Mouse (Mus musculus) thymus, adult 2 months (tissue): Measurements from ENCODE around the gene Szt2. TPM values are rescaled to one million over a fixed set of nuclear protein-coding genes. Genes with fewer than 3 reads are reported as not detected.

Source experiments
- DNase-seq: peaks from one replicate; pipeline ENCODE4 v3.0.0; 2021
- H3K27ac ChIP-seq: fragments of 200-500 bp; 2 replicates; pipeline ENCODE4 v1.5.1; 2012; ENCODE audit warnings: low read length, control low read depth; ENCODE audit not compliant: control insufficient read depth, insufficient read depth
- H3K27me3 ChIP-seq: fragments of 200-500 bp; 2 replicates; pipeline ENCODE4 v1.6.1; 2012; ENCODE audit warnings: mild to moderate bottlenecking, low read length, moderate library complexity, mixed read lengths; ENCODE audit not compliant: control insufficient read depth, insufficient read depth
- H3K36me3 ChIP-seq: fragments of 200-500 bp; 2 replicates; pipeline ENCODE4 v1.6.1; 2012; ENCODE audit warnings: mild to moderate bottlenecking, low read length, moderate library complexity; ENCODE audit not compliant: control insufficient read depth, insufficient read depth
- H3K4me1 ChIP-seq: fragments of 200-500 bp; replicated peaks from 2 replicates; pipeline ENCODE4 v1.6.1; 2012; ENCODE audit warnings: low read length; ENCODE audit not compliant: control insufficient read depth, insufficient read depth
- H3K4me3 ChIP-seq: fragments of 200-500 bp; 2 replicates; pipeline ENCODE4 v1.5.1; 2012; ENCODE audit warnings: mild to moderate bottlenecking, low read length, control low read depth, moderate library complexity; ENCODE audit not compliant: control insufficient read depth, insufficient read depth
- CTCF ChIP-seq: fragments of 200-500 bp; IDR thresholded peaks from 2 replicates; pipeline ENCODE4 v1.5.1; 2012; ENCODE audit warnings: mild to moderate bottlenecking, control low read depth, low read length, moderate library complexity, borderline replicate concordance; ENCODE audit not compliant: control insufficient read depth, poor library complexity, insufficient read depth; ENCODE audit errors: extremely low read depth
- POLR2A ChIP-seq: fragments of 200-500 bp; IDR thresholded peaks from 2 replicates; pipeline ENCODE4 v1.6.1; 2012; ENCODE audit warnings: mild to moderate bottlenecking, low read length, control low read depth, moderate library complexity; ENCODE audit not compliant: control insufficient read depth, poor library complexity, insufficient read depth; ENCODE audit errors: extremely low read depth
- WGBS: fragments of 180-500 bp; shearing (Covaris S2); methylation state at CpG from one replicate; pipeline ENCODE4 v1.1.7; 2018; 5-methylcytosine and 5-hydroxymethylcytosine counted together
- polyA plus RNA-seq: library from polyadenylated mRNA; depleted of rRNA; stranded (reverse); fragments of >200 nt; gene quantifications from 2 replicates; pipeline ENCODE4 v1.2.3, GENCODE M21; 2012; rRNA removed

Szt2 gene
- polyA plus RNA-seq, result 90.6 and 96.7 TPM in 2 replicates

DNA sequence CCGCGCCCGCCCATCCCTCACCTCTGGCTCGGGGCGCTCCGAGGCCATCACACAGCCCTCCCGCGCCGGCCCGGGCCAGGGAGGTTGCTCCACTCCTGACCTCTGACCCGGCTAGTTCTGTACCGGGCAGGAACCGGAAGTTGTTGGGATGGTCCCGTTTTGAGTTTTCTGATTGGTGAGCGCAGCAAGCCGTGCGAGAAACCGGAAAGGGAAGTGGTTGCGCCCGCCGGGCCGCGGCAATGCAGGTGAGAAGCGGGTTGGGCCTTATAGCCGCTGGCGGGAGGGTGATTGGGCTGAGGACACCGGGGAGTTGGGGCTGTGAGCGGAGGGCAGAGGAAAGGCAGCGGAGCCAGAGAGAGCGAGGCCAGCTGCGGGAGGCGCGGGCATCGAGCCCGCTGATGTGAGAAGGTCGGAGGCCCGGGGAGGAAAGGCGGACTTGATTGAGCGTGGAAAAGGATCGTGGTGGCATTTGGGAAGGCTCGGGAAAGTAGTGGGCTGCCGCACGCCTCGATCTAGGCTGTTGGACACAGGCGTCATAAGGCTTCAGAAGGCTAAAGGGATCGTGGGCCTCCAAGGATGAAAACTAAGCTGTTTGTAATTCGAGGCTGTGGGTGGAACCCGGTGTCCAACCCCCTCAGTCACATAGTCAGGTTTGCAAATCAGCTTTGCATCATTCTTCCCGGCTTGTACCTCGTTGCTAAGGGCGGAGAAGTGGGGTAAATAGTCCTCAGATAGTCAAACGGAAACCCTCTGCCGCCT is at the start of gene Szt2, which contains the start of gene Med8:
TSS of gene Szt2 (minus strand) at position 132 of the 759 bp plus-strand sequence.
TSS of gene Med8 (plus strand) at position 196 of the 759 bp plus-strand sequence.
- H3K4me1 ChIP-seq, result peaks cover 5% of the 10 kb centered on the region
- H3K27ac ChIP-seq, result peak within 1 kb of the TSS; percentile 3; the same call in 1 of the 2 replicates
- DNase-seq, result peak; percentile 91
- TF ChIP-seq POLR2A (peak; percentile 76; the same call in 1 of the 2 replicates), CTCF (peak; percentile 36; the same call in 1 of the 2 replicates)
- no peaks in the 10 kb centered on the region for H3K27me3 ChIP-seq
- H3K36me3 ChIP-seq, result peaks cover 21% of the 10 kb centered on the region
- WGBS, result under 1% methylated on average over 53 of the region's 53 CpGs
- H3K4me3 ChIP-seq, result peak within 1 kb of the TSS; percentile 82

DNA sequence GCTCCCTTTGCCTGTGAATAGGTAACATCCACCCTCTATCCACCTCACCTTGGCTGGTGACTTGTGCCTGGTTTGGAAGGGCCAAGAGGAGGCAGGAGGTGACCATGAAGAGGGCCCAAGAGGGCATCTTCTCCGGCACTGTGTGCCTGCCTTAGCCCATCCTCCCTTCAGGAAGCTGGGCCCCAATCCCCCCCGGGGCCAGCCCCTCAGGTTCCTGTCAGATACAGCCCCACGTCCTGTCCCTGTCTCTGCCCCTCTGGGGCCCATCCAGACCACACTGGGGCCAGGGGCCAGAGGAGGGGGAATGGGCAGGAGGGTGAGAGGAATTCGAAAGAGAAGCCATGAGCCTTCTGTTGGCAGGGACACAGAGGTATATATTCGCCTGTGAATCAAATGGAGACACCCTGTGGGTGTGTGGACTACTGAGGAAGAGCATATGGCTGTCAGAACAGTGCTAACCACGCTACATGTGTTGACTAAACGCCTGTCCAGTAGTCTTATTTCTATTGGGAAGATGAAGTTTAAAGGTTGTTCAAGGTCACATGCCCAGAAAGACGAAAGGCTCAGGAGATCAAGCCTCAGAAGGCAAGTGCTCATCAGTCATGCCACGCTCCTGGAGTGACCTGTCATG is 48.4 kb upstream of the Szt2 start, which contains the start of gene Mpl:
TSS of gene Mpl (minus strand) at position 169 of the 631 bp plus-strand sequence.
- H3K36me3 ChIP-seq, result no peaks in the 10 kb centered on the region
- no peak within 1 kb of the TSS for H3K4me3 ChIP-seq
- 39% methylated on average over 9 of the region's 9 CpGs for WGBS

DNA sequence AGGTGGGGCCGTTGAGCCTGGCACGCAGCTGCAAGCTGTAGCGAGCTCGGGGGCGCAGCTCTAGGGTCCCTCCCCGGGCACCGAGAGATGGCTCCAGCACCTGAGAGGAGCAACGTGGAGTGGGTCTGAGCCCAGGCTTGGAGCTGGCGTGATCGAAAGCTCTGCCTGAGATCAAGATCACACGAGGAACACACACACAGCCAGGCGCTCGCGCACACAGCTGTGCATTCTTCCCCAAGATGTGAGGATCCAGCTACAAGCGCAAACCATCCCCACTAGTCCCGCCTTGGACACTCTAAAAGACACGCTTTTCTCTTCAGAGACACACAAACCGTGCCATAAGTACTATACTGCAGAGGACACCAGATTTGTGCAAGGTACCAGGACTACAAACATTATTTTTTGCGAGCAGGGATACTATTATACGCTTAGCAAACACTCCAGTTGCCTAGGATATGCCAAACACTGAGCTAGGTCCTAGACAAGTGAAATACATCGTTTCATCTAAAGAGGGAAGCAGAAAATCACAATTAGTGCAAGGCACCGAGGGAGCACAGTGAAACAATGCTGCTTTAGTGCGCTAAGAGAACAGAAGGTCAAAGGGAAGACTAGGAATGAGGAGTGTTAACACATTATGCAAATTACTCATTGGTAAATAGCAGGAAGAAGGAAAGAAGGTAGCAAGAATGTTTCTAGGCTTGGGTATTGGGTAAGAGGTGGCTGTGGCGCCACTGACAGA is 37.5 kb upstream of the Szt2 start:
- TF ChIP-seq POLR2A (no peak), CTCF (no peak)
- WGBS, result 90% methylated on average over 24 of the region's 24 CpGs
- Histone ChIP-seq H3K27me3 (no peaks in the 10 kb centered on the region), H3K36me3 (no peaks in the 10 kb centered on the region), H3K4me1 (no peaks in the 10 kb centered on the region), H3K27ac (no peak overlapping the region), H3K4me3 (no peak overlapping the region)
- DNase-seq, result no peak

More for the DNA sequence above, 48.4 kb upstream of the Szt2 start, which contains the start of gene Mpl:
- Histone ChIP-seq H3K27ac (no peak within 1 kb of the TSS), H3K27me3 (no peaks in the 10 kb centered on the region), H3K4me1 (no peaks in the 10 kb centered on the region)
- no peak for DNase-seq
- TF ChIP-seq CTCF, result no peak
- TF ChIP-seq POLR2A, result no peak

DNA sequence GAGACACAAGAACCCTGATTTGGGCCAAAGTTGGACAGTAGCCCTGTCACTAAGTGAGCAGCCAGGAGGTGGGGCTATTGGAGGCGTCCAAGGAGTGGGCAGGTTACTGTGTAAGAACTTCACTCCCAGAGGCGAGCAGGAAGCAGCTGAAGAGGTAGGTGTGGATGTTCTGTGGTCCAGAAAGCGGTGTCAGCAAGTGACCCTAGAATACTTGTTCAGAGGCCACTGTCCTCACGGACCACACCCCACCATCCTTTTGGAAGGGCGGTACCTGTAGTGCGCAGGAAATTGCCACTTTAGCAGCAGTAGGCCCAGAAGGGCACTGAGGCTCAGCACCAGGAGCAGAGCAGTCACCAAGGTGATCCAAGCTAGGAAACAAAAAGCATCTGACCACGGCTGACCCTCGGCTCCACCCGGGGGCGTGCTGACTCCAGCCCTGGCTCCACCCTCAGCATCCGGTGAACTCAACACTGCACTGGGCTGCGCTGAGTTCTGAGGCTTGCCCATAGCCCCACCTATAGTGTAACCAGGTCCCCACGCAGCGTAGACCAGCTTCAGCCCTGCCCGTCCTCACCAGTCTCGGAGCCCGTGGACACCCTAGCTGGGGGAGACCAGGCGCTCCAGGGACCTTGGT is 36.8 kb upstream of the Szt2 start:
- no peaks in the 10 kb centered on the region for H3K27me3 ChIP-seq
- H3K4me3 ChIP-seq, result no peak overlapping the region
- no peak for DNase-seq
- no peaks in the 10 kb centered on the region for H3K4me1 ChIP-seq
- H3K36me3 ChIP-seq, result no peaks in the 10 kb centered on the region
- TF ChIP-seq CTCF, result no peak
- TF ChIP-seq POLR2A, result no peak
- no peak overlapping the region for H3K27ac ChIP-seq
- WGBS, result 84% methylated on average over 18 of the region's 18 CpGs

DNA sequence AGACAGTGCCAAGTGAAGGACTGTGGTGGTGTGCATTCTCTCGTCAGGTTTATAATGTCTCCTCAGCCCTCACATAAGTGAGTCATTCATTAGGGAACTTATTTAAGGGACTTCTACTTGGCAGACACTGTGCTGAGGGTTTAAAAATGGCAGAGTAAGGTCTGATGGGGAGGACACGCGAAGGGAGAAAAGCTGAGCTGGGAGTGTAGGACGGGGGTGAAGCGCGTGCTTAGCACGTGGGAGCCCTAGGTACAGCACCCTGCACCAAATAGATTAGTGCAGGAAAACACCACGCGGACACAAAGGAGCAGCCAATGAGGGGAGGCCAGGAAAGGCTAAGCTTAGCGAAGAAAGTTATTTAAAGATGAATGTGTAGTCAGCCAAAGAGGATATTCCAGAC is 36.0 kb upstream of the Szt2 start:
- TF ChIP-seq POLR2A (no peak), CTCF (no peak)
- no peak for DNase-seq
- H3K27ac ChIP-seq, result no peak overlapping the region
- WGBS, result 94% methylated on average over 10 of the region's 10 CpGs
- no peaks in the 10 kb centered on the region for H3K4me1 ChIP-seq
- no peaks in the 10 kb centered on the region for H3K36me3 ChIP-seq
- no peak overlapping the region for H3K4me3 ChIP-seq
- no peaks in the 10 kb centered on the region for H3K27me3 ChIP-seq

DNA sequence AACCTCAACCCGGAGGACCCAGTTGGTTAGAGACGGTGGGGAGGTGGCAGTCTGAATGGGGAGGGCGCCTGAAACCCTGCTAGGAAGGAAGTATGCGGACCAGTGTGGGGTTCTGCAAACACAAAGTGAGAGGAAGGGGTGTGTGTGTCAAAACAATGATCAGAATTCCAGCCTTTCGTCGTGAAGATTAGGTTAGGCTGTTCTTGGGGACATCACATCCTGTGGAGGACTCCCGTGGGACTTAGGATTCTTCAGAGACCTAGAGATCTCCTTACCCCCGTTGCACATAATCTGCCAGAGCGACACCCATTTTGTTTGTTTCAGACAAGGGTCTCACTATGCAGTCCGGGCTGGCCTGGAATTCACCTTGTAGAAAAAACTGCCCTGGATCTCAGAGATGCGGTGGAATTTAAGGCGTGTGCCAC is 28.8 kb upstream of the Szt2 start:
- Histone ChIP-seq H3K27ac (peak overlapping the region; percentile 79), H3K4me1 (peaks cover 22% of the 10 kb centered on the region), H3K36me3 (peaks cover 7% of the 10 kb centered on the region), H3K4me3 (peak overlapping the region; percentile 86), H3K27me3 (no peaks in the 10 kb centered on the region)
- 22% methylated on average over 12 of the region's 12 CpGs for WGBS
- TF ChIP-seq CTCF (no peak), POLR2A (no peak; the same call in 1 of the 2 replicates)
- peak; percentile 54 for DNase-seq
